Mouse (Mus musculus) liver, adult 2 months (tissue): ENCODE results near the gene Olfr643.

Source experiments
- CTCF ChIP-seq: fragments of 200-500 bp; IDR thresholded peaks from 2 replicates; pipeline ENCODE4 v1.5.1; 2011; ENCODE audit warnings: low read depth, low read length, control low read depth
- POLR2A ChIP-seq: fragments of 200-500 bp; IDR thresholded peaks from 2 replicates; pipeline ENCODE4 v1.6.1; 2011; ENCODE audit warnings: low read length, control low read depth; ENCODE audit not compliant: insufficient read depth; ENCODE audit errors: extremely low read depth

DNA sequence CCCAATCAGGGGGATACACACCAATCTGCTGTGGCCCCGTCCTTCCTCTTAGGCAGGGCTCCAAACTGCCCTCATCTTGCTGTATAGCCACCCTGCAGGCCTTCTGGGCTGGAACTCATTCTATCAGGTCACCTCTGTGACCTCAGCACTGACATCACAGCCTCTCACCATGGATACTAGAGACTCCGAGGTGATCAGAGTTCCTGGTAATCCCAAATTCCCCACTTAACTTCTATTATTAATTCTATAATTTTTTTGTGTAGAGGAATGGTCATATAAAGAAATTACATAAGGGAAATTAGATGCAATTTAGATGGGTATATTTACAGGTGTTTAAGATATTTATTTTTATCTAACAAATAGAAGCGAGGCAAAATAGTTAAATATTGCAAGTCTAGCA is 6.0 kb upstream of the Olfr643 start, which contains the start of gene Ubqln3:
- TF ChIP-seq CTCF: no peak
- no peak for TF ChIP-seq POLR2A
